Mouse (Mus musculus) lung, adult 2 months (tissue): ENCODE results near the gene Snd1.

Experiments used
- CTCF ChIP-seq: fragments of 200-500 bp; IDR thresholded peaks from 2 replicates; pipeline ENCODE4 v1.5.1; 2011; ENCODE audit warnings: mild to moderate bottlenecking, low read length, control low read depth; ENCODE audit not compliant: insufficient read depth
- POLR2A ChIP-seq: fragments of 200-500 bp; IDR thresholded peaks from 2 replicates; pipeline ENCODE4 v1.6.1; 2011; ENCODE audit warnings: low read depth, mild to moderate bottlenecking, control low read depth, low read length, borderline replicate concordance; ENCODE audit errors: extremely low read depth

DNA sequence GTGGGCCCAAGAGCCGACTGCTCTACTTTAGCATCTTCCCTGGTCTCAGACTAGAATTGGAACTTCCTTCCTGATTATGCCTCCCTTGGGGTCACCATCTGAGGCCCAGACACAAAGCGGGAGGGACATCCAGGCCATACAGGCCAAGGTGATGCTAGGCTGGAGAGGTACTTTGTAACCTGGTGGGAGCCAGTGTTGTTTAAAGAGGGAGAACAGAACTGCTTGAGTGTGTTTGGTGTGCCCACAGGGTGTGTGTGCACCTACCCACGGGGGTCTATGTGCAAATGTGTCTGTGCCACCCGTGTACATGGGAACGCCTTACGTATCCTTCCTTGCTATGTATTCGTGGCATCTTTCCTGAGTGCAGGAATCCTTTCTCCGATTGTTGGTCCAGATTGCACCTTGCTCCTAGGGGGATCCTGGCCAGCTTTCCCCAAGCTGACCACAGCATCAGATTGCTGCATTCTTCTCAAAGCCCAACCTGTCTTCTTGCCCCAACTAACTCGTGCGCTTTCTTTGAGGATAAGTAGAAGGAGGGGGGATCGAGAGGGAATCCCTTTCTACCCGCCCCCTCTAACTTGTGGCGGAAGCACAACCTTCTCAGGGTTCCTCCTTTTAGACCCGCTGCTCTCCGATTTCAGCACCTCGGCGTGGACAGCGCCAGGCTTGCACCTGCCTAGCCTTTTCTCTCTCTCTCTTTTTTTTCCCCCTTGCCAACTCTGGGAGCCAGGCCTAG lies 507.2 kb downstream of the Snd1 start:
- TF ChIP-seq CTCF (no peak), POLR2A (no peak)
